Mouse (Mus musculus) CH12.LX (cell line): ENCODE results near the gene Btbd3.

ENCODE experiments used
- CTCF ChIP-seq, 2 experiments: IDR thresholded peaks in 1 of 2; conservative IDR thresholded peaks in 1 of 2; 2 replicates each; pipeline ENCODE4 v1.5.1; 2011 to 2012; ENCODE audit warnings: low read depth in 2 of 2, low read length in 2 of 2, improper control_type of control experiment in 1 of 2, inconsistent platforms in 1 of 2, mild to moderate bottlenecking in 1 of 2, moderate library complexity in 1 of 2
- ELF1 ChIP-seq: IDR thresholded peaks from 2 replicates; pipeline ENCODE4 v1.6.1; 2014; ENCODE audit warnings: low read depth, mild to moderate bottlenecking, inconsistent platforms, low read length, improper control_type of control experiment
- EP300 ChIP-seq: IDR thresholded peaks from 2 replicates; pipeline ENCODE4 v1.6.1; 2011; ENCODE audit warnings: low read length, improper control_type of control experiment
- HCFC1 ChIP-seq: IDR thresholded peaks from 2 replicates; pipeline ENCODE4 v1.6.1; 2012; ENCODE audit warnings: low read depth, mild to moderate bottlenecking, inconsistent platforms, low read length, improper control_type of control experiment
- MAFK ChIP-seq: IDR thresholded peaks from 2 replicates; pipeline ENCODE4 v1.6.1; 2011; ENCODE audit warnings: low read length, improper control_type of control experiment; ENCODE audit not compliant: insufficient replicate concordance
- POLR2A ChIP-seq: IDR thresholded peaks from 2 replicates; pipeline ENCODE4 v1.6.1; 2011; ENCODE audit warnings: low read depth, mild to moderate bottlenecking, improper control_type of control experiment, low read length
- POLR2AphosphoS2 ChIP-seq: IDR thresholded peaks from 2 replicates; pipeline ENCODE4 v1.6.1; 2011; ENCODE audit warnings: low read depth, low read length, improper control_type of control experiment
- SIN3A ChIP-seq: IDR thresholded peaks from 2 replicates; pipeline ENCODE4 v1.6.1; 2012; ENCODE audit warnings: low read length, improper control_type of control experiment, inconsistent platforms
- SMC3 ChIP-seq: IDR thresholded peaks from 2 replicates; pipeline ENCODE4 v1.6.1; 2011; ENCODE audit warnings: low read depth, low read length, improper control_type of control experiment
- TCF12 ChIP-seq: IDR thresholded peaks from 2 replicates; pipeline ENCODE4 v1.6.1; 2014; ENCODE audit warnings: low read depth, mild to moderate bottlenecking, inconsistent platforms, low read length, improper control_type of control experiment
- USF2 ChIP-seq: conservative IDR thresholded peaks from 2 replicates; pipeline ENCODE4 v1.6.1; 2011; ENCODE audit warnings: low read depth, low read length, improper control_type of control experiment
- ZNF384 ChIP-seq: IDR thresholded peaks from 2 replicates; pipeline ENCODE4 v1.6.1; 2012; ENCODE audit warnings: low read depth, low read length, improper control_type of control experiment, inconsistent platforms

DNA sequence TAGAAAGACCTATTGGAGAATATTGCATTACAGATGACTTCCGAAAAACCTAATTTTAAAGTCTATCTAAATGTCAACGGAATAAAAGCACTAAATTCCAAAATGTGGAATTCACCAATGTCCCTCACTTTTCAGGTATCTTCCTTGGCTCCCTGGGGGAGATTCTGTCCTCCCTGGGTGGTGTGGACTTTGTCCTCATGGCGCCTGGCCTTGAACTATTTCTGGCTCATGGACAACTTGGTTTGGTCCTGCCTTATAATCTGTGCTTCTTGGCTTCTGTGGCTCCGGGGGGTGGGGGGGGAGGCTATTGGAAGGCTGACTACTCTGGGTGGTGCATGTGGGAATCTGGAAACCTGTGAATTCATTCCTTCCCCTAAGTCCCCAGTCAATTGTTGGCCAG is 109.0 kb downstream of the Btbd3 start:
- TF ChIP-seq MAFK (no peak), POLR2AphosphoS2 (no peak), TCF12 (no peak), POLR2A (no peak), SIN3A (no peak), HCFC1 (no peak), CTCF (conservative IDR thresholded peaks at IDR 0.05 in 1 of 2, IDR thresholded peaks at IDR 0.05 in 1 of 2; ENCODE audit: low read depth in 2 of 2, low read length in 2 of 2) (no peak), ELF1 (no peak), SMC3 (no peak), ZNF384 (no peak), EP300 (no peak), USF2 (no peak)
